Mouse (Mus musculus): ENCODE measurements around the gene Bms1.

Gene Bms1

GRCm38 (mm10) chr6:118419050-118419920 is at the start of gene Bms1:
Bms1 (minus strand) TSS chr6:118419474.
- peak; percentile 97 for DNase-seq (ENCODE audit: low spot score)

GRCm38 (mm10) chr6:118462069-118462705 is 42.9 kb upstream of the Bms1 start:
- DNase-seq (ENCODE audit: low spot score), result no peak

GRCm38 (mm10) chr6:118457726-118458125 is 38.5 kb upstream of the Bms1 start:
- DNase-seq (ENCODE audit: low spot score), result no peak

- peak; percentile 96 for DNase-seq (ENCODE audit: low spot score)
Observed at GRCm38 (mm10) chr6:118455042-118455631, 35.9 kb upstream of the Bms1 start, which contains the start of gene Zfp248. Zfp248 (minus strand) TSS chr6:118455528.

- peak; percentile 13 for DNase-seq (ENCODE audit: low spot score)
Observed at GRCm38 (mm10) chr6:118454452-118454851, 35.2 kb upstream of the Bms1 start.

- DNase-seq (ENCODE audit: low spot score), result no peak
Observed at GRCm38 (mm10) chr6:118431502-118431901, 12.2 kb upstream of the Bms1 start.

GRCm38 (mm10) chr6:118426666-118427065 is 7.4 kb upstream of the Bms1 start:
- DNase-seq (ENCODE audit: low spot score), result no peak

GRCm38 (mm10) chr6:118410428-118410827 is 8.8 kb downstream of the Bms1 start:
- DNase-seq (ENCODE audit: low spot score), result no peak

GRCm38 (mm10) chr6:118408510-118408909 is 10.8 kb downstream of the Bms1 start:
- no peak for DNase-seq (ENCODE audit: low spot score)

- no peak for DNase-seq (ENCODE audit: low spot score)
Observed at GRCm38 (mm10) chr6:118406421-118406820, 12.9 kb downstream of the Bms1 start.

- no peak for DNase-seq (ENCODE audit: low spot score)
Observed at GRCm38 (mm10) chr6:118390746-118391145, 28.5 kb downstream of the Bms1 start.

- DNase-seq (ENCODE audit: low spot score), result no peak
Observed at GRCm38 (mm10) chr6:118385962-118386361, 33.3 kb downstream of the Bms1 start.

GRCm38 (mm10) chr6:118381234-118381633 is 38.0 kb downstream of the Bms1 start:
- no peak for DNase-seq (ENCODE audit: low spot score)

- DNase-seq (ENCODE audit: low spot score), result no peak
Observed at GRCm38 (mm10) chr6:118380630-118381029, 38.6 kb downstream of the Bms1 start.

- DNase-seq (ENCODE audit: low spot score), result peak; percentile 89
Observed at GRCm38 (mm10) chr6:118379451-118380167, 39.7 kb downstream of the Bms1 start.

- DNase-seq (ENCODE audit: low spot score), result no peak
Observed at GRCm38 (mm10) chr6:118377611-118378010, 41.7 kb downstream of the Bms1 start.

- DNase-seq (ENCODE audit: low spot score), result peak; percentile 36
Observed at GRCm38 (mm10) chr6:118376023-118376422, 43.3 kb downstream of the Bms1 start.

- no peak for DNase-seq (ENCODE audit: low spot score)
Observed at GRCm38 (mm10) chr6:118375457-118375856, 43.8 kb downstream of the Bms1 start.

GRCm38 (mm10) chr6:118375026-118375425 is 44.2 kb downstream of the Bms1 start:
- DNase-seq (ENCODE audit: low spot score), result no peak

- DNase-seq (ENCODE audit: low spot score), result peak; percentile 77
Observed at GRCm38 (mm10) chr6:118373294-118373693, 46.0 kb downstream of the Bms1 start.

GRCm38 (mm10) chr6:118372794-118373193 is 46.5 kb downstream of the Bms1 start:
- DNase-seq (ENCODE audit: low spot score), result no peak

- no peak for DNase-seq (ENCODE audit: low spot score)
Observed at GRCm38 (mm10) chr6:118367502-118367901, 51.8 kb downstream of the Bms1 start.
